Mouse (Mus musculus) testis, adult 2 months (tissue): ENCODE measurements at regions not wholly inside any gene's neighbourhood (a gene's known extent, or its start where the extent isn't known, plus 50 kb on each side); places are given as distances from the start of the nearest gene placed in this dataset.

Experiments used
- CTCF ChIP-seq: fragments of 200-500 bp; IDR thresholded peaks from 2 replicates; pipeline ENCODE4 v1.5.1; 2012; ENCODE audit warnings: low read depth, mild to moderate bottlenecking, inconsistent platforms, low read length, moderate library complexity; ENCODE audit not compliant: control insufficient read depth, insufficient read depth, insufficient replicate concordance
- POLR2A ChIP-seq: fragments of 200-500 bp; IDR thresholded peaks from 2 replicates; pipeline ENCODE4 v1.6.1; 2012; ENCODE audit warnings: low read depth, mild to moderate bottlenecking, inconsistent platforms, low read length, moderate library complexity; ENCODE audit not compliant: control insufficient read depth

DNA sequence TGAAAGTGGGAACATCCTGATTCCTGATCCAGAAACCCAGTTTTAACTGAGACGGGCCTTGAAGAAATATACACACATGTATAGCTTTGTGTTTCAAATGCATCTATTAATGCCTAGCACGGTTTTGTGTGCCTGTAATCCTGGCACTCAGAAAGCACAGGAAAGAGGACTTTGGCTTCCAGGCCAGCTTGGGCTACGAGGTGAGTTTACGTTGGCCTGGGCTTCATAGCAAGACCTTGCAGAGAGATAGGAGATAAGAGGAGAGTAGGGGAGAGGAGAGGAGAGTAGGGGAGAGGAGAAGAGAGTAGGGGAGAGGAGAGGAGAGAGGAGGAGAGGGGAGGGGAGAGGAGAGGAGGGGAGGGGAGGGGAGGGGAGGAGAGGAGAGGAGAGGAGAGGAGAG, 234.9 kb upstream of the Klf4 start:
- TF ChIP-seq POLR2A: no peak
- no peak for TF ChIP-seq CTCF
